Mouse (Mus musculus) lung, postnatal 36 days (tissue): Measurements from ENCODE around the gene Myb.
"Not testable (repeated sequence)": the region's sequence is repeated elsewhere in the genome, so short reads cannot be mapped to it uniquely, and the experiment has no call there.

ENCODE experiments used
- DNase-seq: peaks from one replicate; pipeline ENCODE4 v3.0.0; 2022; ENCODE audit warnings: mixed read lengths

Gene Myb

DNA sequence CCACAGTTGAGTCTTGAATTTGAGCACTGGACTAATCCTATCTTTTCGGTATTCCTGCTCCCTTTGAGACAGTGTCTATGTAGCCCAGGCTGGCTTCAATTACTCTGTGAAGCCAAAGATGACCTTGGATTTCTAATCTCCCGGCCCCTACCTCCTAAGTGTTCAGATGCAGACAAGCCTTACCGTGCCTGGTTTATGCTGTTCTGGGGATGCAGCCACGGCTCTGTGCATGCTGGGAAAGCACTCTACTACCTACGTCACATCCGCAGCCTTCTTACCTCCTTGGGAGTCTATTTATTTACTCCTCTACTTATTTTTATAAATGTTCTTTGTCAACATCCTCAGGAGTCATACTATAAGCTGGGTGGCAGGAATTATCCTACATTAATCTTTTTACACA is 7.1 kb upstream of the Myb start:
- no peak for DNase-seq

DNA sequence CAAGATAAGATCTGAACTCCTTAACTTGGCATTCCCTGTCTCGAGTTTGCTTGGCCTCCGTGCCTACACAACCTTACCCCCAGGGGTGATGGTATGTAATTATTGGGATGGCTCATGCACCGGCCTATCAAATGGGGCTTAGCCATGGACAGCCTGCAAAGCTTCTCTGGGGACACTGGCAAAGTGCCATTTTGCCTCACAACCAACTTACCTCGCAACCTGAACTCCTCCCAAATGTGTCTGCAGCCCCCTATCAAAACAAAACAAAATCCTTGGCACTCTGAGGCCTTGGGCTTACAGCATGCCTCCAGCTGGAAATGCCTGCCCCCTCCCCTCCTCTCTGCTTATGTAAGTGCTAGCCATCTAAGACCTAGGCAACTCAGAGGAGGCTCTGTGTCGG is 6.4 kb upstream of the Myb start:
- no peak for DNase-seq

DNA sequence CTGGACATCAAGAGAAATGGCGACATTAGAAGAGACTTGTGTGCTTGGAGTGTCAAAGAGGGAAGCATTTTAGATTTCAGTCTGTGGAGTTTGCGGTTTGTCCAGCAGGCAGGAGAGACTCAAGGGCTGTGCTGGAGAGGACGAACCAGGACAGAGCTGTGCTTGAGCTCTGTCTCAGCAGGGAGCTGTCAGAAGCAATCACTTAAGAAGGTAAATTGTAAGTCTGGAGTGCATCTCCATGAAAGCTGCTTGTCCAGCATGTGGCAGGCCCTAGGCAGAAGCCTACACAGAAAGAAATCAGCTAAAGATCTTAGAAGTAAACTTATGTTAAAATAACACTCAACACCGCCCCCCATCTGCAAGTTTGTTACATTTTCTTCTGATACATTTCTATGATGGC is 4.6 kb upstream of the Myb start:
- DNase-seq: no peak

DNA sequence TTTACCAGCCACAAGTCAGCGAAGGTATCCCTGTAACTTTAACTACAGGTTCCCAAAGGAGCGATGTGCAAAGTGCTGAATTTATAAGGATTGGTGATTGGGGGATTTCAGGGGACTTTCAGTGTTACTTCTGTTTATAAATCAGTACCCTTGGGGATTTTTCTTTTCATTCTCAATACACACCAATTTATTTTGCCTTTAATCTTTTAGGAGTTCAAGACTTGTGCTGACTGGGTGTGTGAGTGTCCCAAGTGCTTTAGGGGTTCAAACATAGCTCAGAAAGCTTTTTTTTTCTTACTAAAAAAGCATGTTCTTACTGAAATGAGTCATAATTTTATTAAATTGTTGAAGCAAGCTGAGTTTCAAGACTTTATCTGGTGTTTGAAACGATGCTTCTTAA is 1.3 kb upstream of the Myb start:
- no peak for DNase-seq

DNA sequence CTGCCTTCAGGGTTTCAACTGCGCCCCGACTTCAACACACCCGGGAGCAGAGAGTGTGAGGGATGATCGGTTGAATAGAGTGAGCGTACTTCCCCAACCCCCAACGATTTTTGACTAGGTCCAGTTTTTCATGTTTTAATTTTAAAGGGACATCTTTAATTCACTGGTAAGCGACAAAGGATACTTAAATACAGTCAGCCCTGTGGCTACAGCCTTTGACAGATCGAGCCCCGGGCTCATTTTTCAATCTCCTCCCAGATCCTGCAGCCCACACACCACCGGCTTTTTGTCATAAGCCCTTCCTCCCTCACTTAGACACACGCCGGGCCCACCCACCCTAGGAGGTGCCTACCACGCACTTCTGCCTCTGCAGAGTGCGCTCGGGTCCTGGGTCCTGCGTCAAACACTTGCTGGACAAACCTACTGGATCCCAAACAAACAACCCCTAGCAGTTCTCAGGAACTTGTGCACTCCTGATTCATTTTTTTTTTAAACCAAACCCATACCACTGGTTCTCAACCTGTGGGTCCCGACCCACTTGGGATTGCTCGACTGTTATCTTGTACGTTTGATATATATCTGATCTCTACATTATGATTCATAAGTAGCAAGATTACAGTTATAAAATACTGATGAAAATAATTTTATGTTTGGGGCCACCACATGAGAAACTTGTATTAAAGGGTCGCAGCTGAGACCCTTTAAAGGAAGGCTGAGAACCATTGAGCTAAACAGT is 743 bp upstream of the Myb start:
- DNase-seq: no peak

DNA sequence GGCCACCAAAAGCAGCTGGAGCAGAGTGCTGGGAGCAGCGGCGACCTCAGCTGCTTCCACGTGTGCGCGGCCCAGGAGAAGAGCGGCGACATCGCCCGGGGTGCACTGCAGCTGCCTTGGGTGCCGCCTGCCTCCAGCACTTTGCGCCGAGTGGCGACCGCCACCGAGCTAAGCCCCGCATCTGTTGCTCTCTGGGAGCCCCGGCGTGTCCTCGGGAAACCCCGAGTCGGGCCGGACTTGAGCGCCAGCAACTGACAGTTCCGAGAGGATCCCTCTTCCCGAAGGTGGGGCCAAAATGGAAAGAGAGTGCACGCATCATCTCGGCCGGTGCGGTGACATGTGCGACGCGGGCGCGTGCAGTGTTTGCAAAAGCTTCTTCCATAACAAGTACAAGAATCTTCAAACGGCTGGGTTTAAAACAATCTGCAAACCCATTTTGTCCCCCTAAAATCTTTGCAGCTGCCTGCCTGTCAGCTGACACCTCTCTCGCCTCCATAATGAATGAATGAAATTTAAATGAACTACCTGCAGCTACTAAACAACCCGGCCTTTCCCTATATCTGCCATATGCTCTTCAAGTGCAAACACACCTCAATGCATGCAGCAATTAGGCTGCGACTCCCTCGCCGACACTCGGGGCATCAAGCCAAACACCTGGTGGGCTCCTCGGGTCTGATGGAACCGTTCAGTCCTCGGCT is 938 bp downstream of the Myb start:
- DNase-seq: peak; percentile 15

DNA sequence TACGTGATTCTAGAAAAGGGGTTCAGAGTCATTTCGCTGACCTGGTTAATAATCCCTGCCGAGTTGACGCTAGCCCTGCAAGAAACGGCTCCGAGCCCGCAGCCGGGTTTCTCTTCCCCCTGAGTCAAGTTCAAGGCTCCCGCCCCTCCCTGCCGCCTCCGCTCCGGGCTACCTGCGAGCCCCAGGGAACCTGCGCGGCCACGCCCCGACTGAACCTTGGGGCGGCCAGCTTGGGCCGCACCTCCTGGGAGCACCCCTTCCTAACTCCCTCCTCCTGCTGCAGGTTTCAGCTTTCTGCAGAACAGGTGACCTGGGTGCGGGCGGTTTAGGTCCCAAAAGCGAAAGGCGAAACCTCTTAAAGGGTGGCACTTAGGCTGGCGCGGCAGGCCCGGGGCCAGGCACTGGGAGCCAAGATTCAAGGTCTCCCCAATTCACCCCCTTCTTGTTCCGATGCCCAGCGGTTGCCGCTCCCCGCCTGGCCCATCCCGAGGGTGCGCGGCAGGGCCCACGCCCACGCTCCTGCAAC is 1.8 kb downstream of the Myb start:
- peak; percentile 71 for DNase-seq

DNA sequence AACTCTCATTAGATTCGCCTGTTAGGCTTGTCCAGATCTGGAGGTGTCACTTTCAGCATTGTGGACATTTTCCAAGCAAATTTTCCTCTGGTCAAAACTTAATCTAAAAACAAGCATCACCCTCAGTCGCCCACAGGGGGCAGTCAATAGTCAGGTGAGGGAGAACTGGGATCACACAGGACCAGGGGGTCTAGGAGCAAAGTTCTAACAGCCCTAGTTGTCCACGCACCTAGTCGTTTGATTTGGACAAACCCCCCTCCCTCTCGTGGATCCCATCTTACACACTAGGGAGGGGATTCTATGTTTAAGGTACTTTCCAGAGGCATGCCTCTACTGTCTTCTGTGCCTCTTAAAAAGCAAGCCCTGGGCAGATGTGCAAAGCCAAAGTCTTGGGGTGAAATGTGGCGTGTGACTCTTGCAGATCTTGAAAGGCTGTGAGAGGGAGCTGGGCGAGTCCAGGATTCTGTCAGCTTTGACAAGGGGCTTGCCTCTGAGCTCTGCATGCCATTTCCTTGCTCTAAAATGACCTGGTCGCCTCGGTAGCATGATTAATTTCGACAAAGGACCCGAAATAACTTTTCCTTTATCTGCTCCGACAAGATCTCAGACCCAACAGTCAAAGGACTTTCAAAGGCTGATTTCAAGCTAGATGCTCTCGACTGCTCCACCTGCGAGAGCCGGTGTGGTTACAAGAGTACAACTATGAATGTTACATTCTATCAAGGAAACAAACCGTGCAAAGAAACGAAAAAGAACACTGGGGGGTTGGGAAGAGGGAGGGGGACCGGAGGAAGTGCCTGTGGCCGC is 2.5 kb downstream of the Myb start:
- peak; percentile 61 for DNase-seq

DNA sequence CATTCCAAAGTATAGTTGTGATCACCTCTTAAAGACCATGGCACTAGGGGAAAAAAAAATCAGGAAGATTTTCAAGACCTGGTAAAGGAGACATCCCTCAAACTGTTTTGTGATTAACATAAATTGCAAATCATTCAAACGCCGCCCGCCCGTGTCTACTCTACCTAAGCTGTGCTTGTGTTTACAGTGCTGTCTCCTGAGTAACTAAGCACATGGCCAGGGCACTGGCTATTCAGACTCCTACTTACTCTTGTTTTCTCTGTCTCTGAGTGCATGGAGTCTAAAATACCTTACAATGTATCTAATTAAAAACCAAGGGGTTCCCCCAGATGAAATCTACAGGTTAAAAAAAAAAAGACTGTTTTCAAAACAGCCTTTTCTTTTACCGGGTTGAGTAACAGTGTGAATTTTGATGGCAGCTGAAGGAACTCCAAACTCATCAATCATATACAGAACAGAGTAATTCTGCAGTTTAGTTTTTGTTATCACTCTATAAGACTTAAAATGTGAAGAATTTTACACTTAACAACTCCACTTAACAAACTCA is 3.8 kb downstream of the Myb start:
- peak; percentile 17 for DNase-seq

DNA sequence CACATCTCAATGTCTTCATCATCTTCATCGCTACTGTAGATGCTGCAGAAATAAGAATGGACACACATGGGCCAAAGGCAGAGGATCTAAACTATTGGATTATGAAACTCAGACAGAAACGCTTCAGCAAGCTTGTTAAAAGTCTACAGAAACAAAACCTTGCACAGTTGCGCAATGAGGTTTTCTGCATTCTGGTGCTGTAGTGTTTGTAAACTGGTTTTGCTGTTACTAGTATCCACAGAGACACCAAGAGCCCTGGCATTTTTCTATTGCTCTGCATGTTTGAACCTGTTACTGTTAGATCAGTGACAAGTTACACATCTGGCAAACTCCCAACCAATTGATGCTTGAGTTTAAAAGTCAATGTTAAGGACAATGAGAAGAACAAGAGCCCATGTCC is 4.4 kb downstream of the Myb start:
- DNase-seq: peak; percentile 47

DNA sequence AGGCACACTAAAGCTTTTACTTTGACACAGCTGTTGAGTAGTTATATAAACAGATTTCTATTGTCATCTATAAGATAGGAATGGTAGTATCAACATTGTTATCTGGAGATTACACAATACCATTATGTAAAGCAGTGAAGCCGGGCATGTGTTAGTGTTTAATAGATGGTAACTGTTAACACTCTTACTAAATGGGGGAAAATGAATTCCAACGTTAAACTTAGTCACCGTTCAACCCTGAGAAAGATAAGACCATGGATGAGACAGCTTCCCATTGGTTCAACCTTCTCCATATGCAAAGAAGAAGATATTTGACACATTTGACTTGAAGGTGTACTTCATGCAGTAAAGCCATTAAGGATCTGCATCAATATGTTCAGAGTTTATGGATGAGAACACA is 5.9 kb downstream of the Myb start:
- no peak for DNase-seq

DNA sequence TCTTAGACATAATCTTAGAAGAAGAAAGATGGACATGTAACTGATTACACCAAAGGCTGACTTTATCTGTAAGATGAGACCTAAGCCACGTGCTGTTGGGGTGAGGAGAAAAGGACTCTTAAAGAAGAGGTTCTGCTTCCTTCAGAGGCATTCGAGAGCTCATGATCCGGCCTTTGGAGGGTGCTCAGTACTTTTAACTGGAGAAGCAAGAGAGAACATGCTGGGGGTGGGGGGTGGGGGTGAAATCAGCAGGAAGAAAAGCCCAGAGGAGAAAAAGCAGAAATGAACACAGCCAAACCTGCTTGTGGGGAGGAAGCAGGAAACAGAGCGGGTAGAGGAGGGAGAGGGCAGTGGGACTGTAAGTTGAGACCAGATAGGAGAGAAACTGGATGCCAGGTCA is 7.4 kb downstream of the Myb start:
- no peak for DNase-seq

DNA sequence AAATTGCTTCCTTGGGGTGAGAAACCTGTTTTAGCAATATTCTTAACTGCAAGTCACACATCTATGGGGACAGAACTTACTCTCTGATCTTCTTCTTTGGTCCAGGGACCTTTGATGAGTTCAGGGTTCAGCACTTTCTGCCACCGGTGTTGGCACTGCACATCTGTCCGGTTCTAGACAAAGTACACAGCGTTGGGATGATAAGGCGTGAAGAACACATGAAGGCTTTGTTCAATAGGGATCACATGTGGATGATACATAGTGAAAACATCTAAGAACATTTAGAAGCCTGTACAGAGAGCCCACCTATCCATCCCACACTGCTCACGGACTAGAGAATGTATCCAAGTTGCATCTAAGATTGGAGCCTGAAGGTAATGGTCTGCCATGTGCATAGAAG is 8.0 kb downstream of the Myb start:
- DNase-seq: no peak

DNA sequence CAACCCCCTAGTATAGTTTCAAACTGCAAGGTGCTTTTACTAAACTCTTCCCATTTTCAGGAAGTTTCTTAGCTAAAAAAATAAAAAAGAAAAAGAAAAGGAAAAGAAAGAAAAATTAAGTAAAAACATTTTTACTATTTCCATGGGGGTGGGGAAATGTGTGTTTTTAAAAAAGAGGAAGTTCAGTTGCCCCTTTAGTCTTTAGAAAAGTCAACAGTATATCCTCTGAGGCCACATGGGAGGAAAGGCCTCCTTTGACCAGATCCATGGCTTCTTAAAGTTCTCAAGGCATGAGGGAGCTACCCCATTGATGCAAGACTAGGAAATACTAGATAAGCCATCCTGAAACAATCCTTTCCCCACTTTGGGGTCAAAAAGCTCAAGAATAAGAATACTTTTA is 9.5 kb downstream of the Myb start:
- no peak for DNase-seq

DNA sequence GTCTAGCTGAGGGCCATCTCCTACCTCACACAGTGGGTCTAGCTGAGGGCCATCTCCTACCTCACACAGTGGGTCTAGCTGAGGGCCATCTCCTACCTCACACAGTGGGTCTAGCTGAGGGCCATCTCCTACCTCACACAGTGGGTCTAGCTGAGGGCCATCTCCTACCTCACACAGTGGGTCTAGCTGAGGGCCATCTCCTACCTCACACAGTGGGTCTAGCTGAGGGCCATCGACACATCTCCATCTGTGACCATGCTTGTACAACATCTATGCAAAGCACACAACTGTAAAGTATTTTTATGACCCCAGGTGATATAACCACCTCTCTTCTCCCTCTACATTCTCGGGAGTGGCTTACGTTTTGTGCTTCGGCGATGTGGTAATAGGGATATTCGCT is 10.8 kb downstream of the Myb start:
- DNase-seq: not testable (repeated sequence)

DNA sequence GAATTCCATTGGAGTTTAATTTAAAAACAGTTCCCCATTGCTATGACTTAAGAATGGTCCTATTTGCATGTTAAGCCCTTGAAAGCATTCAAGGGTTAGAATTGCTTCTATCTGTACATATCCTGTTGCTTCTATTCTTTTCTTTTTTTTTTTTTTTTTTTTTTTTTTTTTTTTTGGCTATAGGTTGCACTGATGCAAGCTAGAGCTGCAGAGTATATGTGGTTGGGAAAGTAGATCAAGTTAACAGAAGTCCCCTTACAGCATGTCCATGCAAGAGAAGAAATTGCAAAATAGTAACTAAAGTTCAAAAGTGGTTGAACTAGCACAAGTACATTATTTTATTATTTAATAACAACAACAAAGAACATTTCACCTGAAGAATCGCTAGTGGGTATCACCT is 14.1 kb downstream of the Myb start:
- DNase-seq: no peak

DNA sequence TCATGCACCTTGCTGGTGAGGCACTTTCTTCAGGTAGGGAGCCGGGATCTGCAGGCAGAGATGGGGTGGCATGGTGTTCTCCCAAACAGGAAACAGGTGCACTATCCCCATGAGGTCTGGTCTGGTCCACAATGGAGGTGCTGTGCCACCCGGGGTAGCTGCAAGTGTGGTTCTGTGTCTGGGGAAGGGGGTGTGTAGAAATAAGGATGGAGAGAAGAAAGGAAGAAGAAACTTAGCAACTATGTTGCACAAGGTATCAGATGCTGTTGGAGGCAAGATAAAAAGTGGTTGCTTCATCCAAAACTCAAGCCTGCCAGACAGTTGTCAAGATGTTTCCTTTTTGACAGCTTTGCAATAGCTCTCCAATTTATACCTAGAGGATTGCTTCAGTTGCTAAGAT is 14.5 kb downstream of the Myb start:
- no peak for DNase-seq

DNA sequence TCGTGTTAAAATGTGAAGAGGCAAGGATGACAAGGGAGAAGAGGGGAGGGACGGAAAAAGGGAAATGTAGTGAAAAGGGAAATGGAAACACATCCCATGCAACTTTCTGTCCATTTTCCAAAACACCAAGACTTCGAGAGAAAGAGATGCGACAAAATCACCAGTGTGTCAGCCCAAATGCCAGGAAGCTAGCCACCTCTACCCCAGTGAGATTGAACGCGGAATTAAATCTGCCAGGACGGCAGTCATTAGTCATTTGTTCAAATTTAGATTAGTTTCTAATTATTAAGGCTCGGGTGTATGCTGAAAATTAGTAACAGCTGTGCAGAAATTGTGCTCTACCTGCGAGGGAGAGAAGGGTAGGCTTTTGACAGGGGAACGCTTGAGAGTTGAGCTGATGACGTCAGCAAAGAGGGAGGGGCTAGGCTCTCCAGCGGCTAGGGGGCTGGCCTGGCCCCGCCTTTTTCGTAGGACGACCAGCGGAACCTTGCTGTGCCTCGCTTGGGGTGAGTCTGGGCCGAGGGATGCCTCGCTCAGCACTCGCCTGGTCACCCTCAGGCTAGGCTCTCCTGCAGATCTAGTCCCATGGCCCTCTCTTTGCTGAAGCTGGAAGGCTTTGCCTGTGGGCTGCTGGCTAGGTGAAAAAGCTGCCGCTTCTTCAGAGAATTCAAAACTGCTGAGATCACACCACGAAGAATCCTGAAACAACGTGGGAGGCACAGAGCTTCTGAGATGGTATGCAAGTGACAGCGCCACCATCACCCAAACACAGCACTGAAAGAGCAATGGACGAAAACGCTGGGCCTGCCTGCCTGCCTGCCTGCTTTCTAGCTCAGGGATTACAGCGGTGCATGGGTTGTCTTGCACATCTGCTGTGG is 15.9 kb downstream of the Myb start:
- DNase-seq: peak; percentile 73

DNA sequence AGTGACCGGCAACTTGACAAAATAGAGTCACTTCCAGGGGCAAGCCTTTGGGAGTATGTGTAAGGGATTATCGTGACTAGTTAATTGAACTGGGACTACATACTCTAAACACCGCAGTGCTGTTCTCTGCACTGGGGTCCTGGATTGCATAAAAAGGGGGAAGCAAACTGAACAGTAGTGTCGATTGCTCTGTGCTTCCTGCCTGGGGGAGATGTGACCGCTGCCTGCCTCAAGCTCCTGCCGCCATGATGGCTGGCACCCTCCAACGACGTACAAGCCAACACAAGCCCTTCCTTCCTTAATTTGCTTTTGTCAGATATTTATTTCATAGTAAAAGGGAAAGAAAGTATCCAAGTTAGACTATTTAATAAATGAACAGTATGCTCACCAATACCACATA is 25.5 kb downstream of the Myb start:
- DNase-seq: no peak

DNA sequence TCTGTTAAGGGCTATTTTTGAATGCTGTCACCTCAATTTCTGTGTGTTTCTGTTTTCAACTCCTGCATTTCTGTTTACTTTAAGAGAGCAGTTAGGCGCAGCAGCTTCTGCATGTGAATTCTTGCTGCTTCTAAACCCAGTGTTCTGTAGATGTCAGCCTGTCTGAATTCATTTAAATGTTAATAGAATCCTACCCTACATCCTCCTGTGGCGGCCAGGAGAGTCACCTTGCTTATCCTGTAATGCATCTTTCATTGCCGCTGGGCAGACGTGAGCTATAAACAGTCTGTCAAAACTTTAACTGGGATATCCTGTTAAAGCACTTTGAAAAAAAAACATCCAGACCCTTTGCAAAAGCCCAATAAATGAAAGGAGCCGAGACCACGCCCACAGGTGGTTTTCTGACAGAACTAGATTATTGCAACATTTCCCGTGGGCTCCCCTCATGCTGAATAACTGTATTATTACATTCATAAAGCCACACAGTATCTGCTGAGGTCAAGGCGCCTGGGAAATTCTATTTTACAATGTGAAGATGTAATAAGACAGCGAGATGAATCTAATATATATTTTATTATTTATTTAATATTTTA is 29.8 kb downstream of the Myb start:
- DNase-seq: no peak

DNA sequence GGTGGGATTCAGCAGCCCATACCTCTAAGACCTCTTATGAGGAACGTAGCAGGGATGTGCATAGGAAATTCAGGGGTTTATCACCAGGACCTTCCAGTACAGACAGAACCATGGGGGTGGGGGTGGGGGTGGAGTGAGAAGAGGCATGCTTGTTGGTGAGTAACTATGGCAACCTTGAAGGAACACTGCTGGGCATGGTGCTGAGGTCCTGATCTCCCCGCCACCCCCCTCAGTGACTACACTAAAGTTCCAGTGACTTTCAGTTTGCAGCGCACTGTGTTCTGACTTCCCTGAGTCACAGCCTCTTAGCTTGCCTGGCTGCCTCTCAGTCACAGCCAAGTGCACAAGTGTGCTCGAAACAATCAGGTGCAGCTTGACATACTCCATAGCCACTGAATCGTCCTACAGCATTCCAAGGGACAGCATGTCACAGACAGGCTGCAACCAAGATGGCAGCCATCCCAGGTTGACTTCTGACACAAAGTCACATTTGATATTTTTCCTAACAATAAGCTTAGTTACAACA is 32.6 kb downstream of the Myb start:
- DNase-seq: peak; percentile 4

DNA sequence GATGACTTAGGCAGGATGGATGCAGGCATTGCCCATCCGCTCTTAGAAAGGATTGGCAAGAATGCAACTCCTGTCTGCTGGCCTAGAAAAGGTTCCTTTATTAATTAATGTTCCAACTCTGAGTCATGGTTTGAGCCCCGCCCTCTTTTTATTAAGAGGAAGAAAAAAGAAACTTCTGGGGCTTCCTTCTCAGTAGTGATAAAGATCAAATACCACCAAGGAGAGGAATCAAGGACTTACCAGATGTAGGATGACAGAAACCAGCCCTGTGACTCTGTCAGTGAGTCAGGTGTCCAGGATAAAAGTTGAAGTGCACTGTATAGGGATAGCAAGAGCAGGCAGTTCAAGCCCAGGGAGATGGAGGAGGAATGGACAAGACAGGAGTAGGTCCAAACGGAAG is 42.4 kb downstream of the Myb start:
- DNase-seq: no peak
